Mouse (Mus musculus) megakaryocyte, embryonic 14.5 days (primary cell): ENCODE data around the gene Tnrc6b. TPM values are rescaled to one million over a fixed set of nuclear protein-coding genes. Genes with fewer than 3 reads are reported as not detected.

Source experiments
- H3K27me3 ChIP-seq: replicated peaks from 2 replicates; pipeline ENCODE3; 2012; ENCODE audit warnings: inconsistent platforms
- H3K36me3 ChIP-seq: replicated peaks from 2 replicates; pipeline ENCODE3; 2012; ENCODE audit warnings: low read length, inconsistent platforms, mixed read lengths
- H3K4me1 ChIP-seq: 2 replicates; pipeline ENCODE4 v1.6.1; 2012; ENCODE audit warnings: inconsistent platforms
- H3K4me3 ChIP-seq: replicated peaks from 2 replicates; pipeline ENCODE3; 2012; ENCODE audit warnings: moderate library complexity, mild to moderate bottlenecking, inconsistent platforms
- H3K9me3 ChIP-seq: 2 replicates; pipeline ENCODE4 v1.6.1; 2012; ENCODE audit warnings: inconsistent platforms
- FLI1 ChIP-seq: IDR thresholded peaks from 2 replicates; pipeline ENCODE4 v1.6.1; 2012; ENCODE audit warnings: low read length, inconsistent platforms, mixed read lengths
- GATA1 ChIP-seq: IDR thresholded peaks from 3 replicates; pipeline ENCODE4 v1.6.1; 2012; ENCODE audit warnings: mixed read lengths, low read length, inconsistent platforms, borderline replicate concordance
- polyA plus RNA-seq: library from polyadenylated mRNA; stranded (reverse); fragments of >175 nt; gene quantifications from 2 replicates; pipeline ENCODE4 v1.2.3, GENCODE M21; 2012; ENCODE audit warnings: low replicate concordance; ENCODE audit not compliant: insufficient read depth

The Tnrc6b gene
- polyA plus RNA-seq, 1 experiment = 19.3 TPM

DNA sequence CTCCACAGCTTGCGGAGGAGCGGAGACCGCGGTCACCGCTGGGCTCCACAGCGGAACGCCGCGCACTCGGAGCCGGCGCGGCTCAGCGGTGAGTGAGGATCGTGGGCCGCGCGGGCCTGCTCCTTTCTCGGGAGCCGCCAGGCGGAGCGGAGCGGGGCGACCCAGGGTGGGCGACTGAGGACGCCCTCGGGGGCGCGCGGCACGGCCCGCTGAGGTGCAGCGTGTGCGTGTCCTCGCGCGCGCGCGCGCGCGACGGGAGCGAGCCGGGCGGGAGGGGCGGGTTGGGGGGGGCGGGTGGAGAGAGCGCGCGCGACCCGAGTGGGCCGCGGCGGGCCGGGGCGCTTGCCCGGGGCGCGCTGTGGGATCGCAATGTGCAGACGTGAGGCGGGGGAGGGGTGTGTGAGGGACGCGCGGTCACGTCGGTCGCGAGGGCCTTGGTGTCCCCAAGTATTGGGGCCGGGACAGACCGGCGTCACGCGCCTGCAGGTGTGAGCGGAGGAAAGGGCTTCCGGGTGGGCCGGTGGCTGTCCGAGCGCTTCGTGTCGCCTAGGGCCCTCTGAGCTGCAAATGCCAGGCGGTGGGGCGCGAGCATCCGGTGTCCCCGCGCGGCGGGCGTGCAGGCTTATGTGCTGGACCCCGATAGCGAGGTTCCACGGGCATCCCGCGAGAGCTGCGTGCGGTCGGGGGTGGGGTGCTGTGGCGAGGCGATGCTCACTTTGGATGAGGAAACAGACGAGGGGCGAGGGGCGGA is 463 bp downstream of the Tnrc6b start:
- H3K4me1 ChIP-seq = peaks cover 39% of the 10 kb centered on the region
- TF ChIP-seq FLI1 (no peak), GATA1 (no peak)
- peaks cover 3% of the 10 kb centered on the region for H3K36me3 ChIP-seq
- peak overlapping the region; percentile 98 for H3K4me3 ChIP-seq
- no peaks in the 10 kb centered on the region for H3K9me3 ChIP-seq
- no peaks in the 10 kb centered on the region for H3K27me3 ChIP-seq

DNA sequence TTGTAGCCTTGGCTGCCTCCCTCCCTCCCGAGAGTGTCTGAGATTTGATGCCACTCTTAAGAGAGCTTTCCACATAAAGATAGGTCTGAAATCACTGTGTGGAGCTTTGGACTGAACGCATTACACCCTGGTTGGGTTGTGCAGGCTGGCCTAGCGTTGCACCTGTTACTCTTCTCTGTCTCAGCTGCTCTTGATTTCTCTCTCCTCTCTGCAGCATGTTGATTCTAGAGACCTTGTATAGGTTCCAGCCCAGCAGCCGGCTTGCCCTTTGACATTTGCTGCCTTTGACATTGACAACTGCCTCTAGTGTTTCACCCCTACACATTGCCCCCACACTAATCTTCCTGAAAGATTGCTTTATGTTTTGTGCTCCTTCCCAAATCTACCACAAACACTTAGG is 3.2 kb downstream of the Tnrc6b start:
- H3K4me3 ChIP-seq = no peak overlapping the region
- peaks cover 51% of the 10 kb centered on the region for H3K4me1 ChIP-seq
- H3K27me3 ChIP-seq = no peaks in the 10 kb centered on the region
- no peaks in the 10 kb centered on the region for H3K9me3 ChIP-seq
- H3K36me3 ChIP-seq = peaks cover 3% of the 10 kb centered on the region
- no peak for TF ChIP-seq GATA1
- no peak for TF ChIP-seq FLI1

DNA sequence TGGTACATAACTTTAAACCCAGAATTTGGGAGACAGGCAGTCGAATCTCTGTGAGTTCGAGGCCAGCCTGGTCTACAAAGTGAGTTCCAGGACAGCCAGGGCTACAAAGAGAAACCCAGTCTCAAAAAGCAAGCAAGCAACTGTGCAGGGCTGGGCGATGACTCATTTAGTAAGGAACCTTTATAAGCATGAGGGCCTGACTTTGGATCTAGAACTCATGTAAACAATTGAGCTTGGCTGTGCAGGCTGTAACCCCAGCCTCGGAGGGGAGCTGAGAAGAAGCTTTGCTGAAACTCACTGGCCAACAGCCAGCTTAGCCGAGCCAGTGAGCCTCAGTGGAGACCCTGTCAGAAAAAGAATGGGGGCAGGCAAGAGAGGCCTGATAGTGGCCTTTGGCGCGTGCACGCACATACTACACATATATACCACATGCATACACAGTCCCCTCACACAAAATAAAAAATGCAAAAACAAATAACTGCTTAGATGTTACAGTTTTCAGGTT is 5.6 kb downstream of the Tnrc6b start:
- Histone ChIP-seq H3K4me3 (no peak overlapping the region), H3K27me3 (no peaks in the 10 kb centered on the region), H3K9me3 (no peaks in the 10 kb centered on the region), H3K36me3 (peaks cover 8% of the 10 kb centered on the region), H3K4me1 (peaks cover 51% of the 10 kb centered on the region)
- TF ChIP-seq FLI1 (no peak), GATA1 (no peak)

DNA sequence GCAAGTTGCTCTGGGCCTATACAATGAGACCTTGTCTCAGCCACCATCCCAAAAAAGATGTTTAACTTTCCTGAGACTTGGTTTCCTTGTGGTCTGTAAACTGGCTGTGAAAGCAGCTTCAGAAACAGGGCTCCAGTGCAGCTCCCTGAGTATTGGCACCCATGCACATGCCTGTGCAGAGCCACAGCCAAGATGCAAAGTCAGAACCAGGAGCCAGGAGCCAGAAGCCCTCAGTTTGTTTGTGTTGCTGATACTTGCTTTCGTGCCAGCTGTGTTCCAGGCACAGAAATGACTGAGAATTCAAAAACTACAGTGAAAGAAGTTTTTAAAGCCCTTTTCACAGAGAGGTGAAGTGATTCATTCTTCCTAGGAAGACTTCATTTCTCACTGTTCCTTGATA is 6.3 kb downstream of the Tnrc6b start:
- TF ChIP-seq GATA1 = no peak
- no peak for TF ChIP-seq FLI1
- no peaks in the 10 kb centered on the region for H3K9me3 ChIP-seq
- H3K4me3 ChIP-seq = no peak overlapping the region
- no peaks in the 10 kb centered on the region for H3K27me3 ChIP-seq
- H3K4me1 ChIP-seq = peaks cover 43% of the 10 kb centered on the region
- peaks cover 8% of the 10 kb centered on the region for H3K36me3 ChIP-seq

DNA sequence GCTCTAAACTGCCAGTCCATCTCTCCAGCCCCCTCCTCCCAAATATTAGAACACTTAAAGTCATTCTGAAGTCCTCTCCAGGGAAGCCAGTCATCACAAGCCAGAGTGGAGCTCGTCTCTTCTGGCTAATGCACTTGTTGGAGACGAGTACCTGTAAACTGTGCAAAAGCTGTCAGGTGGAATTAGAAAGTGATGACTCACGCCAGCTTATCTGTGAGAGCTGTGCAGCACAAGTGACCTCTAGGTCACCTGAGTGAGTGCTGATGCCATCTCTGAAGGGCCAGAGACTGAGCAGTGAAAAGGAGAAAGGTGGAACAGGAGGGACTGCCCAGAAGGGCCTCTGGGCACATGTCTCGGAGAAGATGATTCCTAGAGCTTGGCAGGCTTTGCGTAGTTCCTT is 9.1 kb downstream of the Tnrc6b start:
- H3K27me3 ChIP-seq = no peaks in the 10 kb centered on the region
- no peak overlapping the region for H3K4me3 ChIP-seq
- no peaks in the 10 kb centered on the region for H3K9me3 ChIP-seq
- H3K36me3 ChIP-seq = peaks cover 5% of the 10 kb centered on the region
- TF ChIP-seq GATA1 (no peak), FLI1 (no peak)
- peaks cover 45% of the 10 kb centered on the region for H3K4me1 ChIP-seq

DNA sequence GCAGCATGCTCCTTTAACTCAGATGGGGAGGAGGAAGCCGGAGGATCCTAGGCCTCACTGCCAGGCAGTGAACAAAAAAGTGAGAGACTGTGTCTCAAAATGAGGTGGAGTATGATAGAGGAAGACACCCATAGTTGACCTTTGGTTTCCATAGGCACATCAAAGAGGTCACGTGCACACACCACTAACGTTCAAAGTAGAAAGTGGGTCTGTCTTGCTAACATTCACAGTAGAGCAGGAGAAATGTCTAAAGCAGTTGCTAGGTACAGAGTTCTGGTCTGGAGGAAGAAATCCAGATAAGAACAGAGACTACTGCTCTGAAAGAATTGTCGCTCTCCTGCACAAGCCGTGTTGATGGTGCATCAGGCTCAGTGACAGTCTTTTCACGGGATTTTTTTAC is 10.7 kb downstream of the Tnrc6b start:
- TF ChIP-seq FLI1 = no peak
- no peak for TF ChIP-seq GATA1
- H3K4me1 ChIP-seq = peaks cover 38% of the 10 kb centered on the region
- H3K36me3 ChIP-seq = peaks cover 5% of the 10 kb centered on the region
- H3K9me3 ChIP-seq = no peaks in the 10 kb centered on the region
- no peaks in the 10 kb centered on the region for H3K27me3 ChIP-seq
- no peak overlapping the region for H3K4me3 ChIP-seq

DNA sequence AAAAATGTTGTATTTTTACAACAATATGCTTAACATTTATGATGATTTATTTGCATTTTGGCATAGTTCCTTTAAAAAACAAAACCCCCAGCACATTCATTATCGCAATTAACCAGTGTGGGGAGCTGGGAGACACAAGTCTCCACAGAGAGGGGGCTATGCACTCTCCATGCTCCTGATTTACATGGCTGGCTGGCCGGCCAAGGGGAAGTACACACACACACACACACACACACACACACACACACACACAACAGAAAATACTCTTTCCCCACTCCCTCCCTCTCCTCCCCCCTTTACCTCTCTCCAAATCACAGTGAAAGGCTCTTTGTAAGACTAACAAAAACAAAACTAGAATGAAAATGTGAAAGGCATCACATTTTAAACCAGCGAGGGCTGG is 11.3 kb downstream of the Tnrc6b start:
- H3K36me3 ChIP-seq = peaks cover 5% of the 10 kb centered on the region
- H3K4me1 ChIP-seq = peaks cover 34% of the 10 kb centered on the region
- TF ChIP-seq FLI1 (no peak), GATA1 (no peak)
- H3K27me3 ChIP-seq = no peaks in the 10 kb centered on the region
- H3K9me3 ChIP-seq = no peaks in the 10 kb centered on the region
- no peak overlapping the region for H3K4me3 ChIP-seq

DNA sequence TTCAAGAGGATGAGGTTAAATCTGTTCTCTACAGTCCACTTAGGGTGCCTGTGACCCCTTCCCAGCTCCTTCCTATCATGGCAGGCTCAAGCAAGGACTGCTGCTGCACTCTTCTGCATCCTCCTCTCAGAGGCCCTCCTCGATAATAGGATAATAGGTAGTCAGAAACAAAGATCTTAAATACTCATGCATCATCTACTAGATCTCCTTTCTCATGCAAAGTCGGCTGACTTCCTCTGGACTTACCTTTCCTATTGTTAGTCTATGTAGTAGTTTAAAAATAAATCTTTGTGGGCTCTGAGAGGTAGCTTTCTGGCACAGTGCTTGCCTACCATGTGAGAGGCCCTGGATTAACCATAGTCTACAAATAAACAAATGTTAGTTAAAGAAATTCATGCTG is 18.4 kb downstream of the Tnrc6b start:
- no peak for TF ChIP-seq GATA1
- no peak for TF ChIP-seq FLI1
- H3K4me1 ChIP-seq = peaks cover 15% of the 10 kb centered on the region
- no peaks in the 10 kb centered on the region for H3K36me3 ChIP-seq
- H3K27me3 ChIP-seq = no peaks in the 10 kb centered on the region
- H3K9me3 ChIP-seq = no peaks in the 10 kb centered on the region
- H3K4me3 ChIP-seq = no peak overlapping the region

DNA sequence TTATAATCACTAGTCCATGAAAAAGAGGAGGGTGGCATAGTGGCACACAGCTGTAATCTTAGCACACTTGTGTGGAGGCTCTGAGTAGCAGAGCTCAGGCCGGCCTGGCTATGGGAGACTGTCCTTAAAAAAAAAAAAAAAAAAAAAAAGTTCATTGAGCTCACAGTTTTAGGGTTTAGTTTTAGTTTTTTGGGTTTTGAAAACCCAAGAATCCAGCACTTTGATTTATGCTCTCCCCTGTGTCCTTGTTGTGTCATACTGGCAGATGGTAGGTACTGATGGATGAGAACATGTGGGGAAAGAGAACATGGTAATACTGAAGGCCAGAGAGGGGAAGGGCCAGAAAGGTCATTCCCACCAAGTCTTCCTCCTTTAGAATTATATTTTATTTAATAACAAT is 19.9 kb downstream of the Tnrc6b start:
- H3K36me3 ChIP-seq = no peaks in the 10 kb centered on the region
- TF ChIP-seq GATA1 (no peak), FLI1 (no peak)
- no peaks in the 10 kb centered on the region for H3K27me3 ChIP-seq
- H3K4me3 ChIP-seq = no peak overlapping the region
- no peaks in the 10 kb centered on the region for H3K9me3 ChIP-seq
- H3K4me1 ChIP-seq = peaks cover 20% of the 10 kb centered on the region

DNA sequence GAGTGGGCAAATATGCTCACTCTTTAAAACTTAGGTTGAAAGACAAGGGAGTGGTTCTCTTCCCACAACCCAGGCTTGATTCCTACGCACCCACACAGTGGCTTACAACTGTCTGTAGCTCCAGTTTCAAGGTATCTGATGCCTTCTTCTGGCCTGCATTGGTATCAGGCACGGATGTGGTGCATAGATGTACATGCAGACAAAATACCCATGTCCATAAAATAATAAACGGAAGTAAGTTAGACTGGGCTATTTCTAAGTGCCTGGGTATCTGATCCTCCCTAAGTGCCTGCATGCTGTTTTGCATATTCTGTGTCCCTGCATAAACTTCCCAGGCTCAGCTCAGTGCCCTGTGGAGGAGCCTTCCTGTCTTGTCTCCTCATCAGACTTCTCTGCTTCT is 20.4 kb downstream of the Tnrc6b start:
- H3K27me3 ChIP-seq = no peaks in the 10 kb centered on the region
- TF ChIP-seq FLI1 = no peak
- TF ChIP-seq GATA1 = no peak
- no peak overlapping the region for H3K4me3 ChIP-seq
- H3K4me1 ChIP-seq = peaks cover 20% of the 10 kb centered on the region
- H3K36me3 ChIP-seq = no peaks in the 10 kb centered on the region
- no peaks in the 10 kb centered on the region for H3K9me3 ChIP-seq
